Mouse (Mus musculus): Measurements from ENCODE around the gene Stat5b.

DNA sequence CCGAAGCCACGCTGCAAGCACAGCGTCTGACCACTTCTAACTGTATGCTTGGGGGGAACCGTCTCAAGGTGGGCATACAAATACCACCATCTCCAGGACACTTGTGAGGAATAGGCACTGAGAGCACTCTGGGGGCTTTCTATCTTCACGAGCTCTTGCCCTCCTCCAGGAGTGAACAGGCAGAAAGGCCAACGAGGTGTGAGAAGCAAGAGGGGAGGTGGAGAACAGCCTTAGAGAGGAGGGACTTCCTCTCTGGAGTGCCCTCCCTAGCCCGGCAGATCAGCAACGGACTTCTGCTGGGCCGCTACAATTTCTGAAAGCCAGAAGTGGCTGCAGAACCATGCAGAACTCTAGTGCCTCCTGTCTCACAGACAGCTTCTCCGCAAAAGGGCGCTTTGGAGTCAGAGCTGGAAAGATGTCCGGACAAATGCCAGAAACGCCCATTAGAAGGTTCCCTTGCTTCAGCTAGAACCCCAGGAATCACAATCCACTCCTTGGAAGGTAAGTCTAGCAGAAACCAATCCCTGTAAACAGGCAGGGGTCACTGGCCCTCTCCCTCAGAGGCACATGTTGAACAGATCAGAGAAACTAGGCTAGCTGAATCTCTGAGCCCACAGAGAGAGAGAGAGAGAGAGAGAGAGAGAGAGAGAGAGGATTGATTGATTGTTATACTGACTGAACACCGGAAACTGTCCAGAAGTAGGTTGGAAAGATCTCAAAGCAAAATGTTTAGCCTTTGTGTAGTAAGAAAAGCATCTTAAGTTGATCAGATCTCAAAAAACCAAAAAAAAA is 114.4 kb downstream of the Stat5b start:
- TF ChIP-seq CTCF (IDR thresholded peaks at IDR 0.05; ENCODE audit: low read depth) (no peak), EP300 (optimal IDR thresholded peaks at IDR 0.05) (no peak)
